Mouse (Mus musculus) liver, embryonic 14.5 days (tissue): Measurements from ENCODE around the gene Fez1.

Source experiments
- CTCF ChIP-seq: IDR thresholded peaks from 2 replicates; pipeline ENCODE4 v1.5.1; 2016; ENCODE audit warnings: antibody characterized with exemption, low read depth, control low read depth
- EP300 ChIP-seq: IDR thresholded peaks from 2 replicates; pipeline ENCODE4 v1.6.1; 2016; ENCODE audit warnings: antibody characterized with exemption, low read depth

DNA sequence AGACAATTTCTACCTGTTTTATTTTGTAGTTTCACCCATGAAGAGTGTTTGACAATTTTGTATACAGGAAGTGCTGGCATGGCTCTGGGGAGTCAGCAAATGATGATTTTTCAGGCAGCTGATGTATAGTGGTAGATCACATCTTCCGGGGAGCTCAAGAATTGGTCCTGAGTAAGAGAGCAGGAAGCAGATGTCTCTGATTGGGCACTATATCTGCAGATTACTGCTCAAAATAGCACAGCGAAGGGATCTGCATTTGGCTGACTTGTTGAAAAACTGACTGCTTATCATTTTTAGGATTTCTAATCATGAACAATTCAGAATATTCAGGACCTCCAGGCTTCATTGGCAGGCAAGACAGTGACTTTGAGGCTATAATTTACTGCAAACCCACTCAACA lies 30.5 kb downstream of the Fez1 start:
- TF ChIP-seq EP300 (no peak), CTCF (no peak)
